Mouse (Mus musculus) cerebellum, postnatal 10 days (tissue): ENCODE results near the gene Cep170.
A peak's percentile ranks its signal among the peaks of the same experiment; 100 is the strongest.

ENCODE experiments used
- DNase-seq, 2 experiments: peaks; one replicate each; pipeline ENCODE4 v3.0.0; 2021; ENCODE audit warnings: mixed read lengths in 2 of 2

The Cep170 gene

DNA sequence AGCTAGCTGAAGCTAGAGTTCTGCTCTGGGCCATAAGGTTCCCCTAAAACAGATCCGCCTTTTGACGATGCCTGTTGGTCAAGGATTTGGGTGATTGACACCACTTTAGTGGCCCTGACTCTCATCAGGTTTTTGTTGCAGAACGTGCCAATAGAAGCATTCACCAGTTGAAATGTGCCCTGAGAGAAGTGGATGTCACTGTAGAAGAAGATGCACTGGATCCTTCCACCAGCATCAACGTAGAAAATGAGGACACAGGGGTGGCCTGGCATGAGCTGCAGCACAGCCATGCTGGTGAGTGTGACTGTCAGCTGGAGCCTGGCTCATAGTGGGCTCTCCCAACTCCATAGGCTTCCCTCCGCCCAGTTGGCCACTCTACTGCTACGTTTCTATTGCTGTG is 10.7 kb upstream of the Cep170 start:
- DNase-seq, result no peak

DNA sequence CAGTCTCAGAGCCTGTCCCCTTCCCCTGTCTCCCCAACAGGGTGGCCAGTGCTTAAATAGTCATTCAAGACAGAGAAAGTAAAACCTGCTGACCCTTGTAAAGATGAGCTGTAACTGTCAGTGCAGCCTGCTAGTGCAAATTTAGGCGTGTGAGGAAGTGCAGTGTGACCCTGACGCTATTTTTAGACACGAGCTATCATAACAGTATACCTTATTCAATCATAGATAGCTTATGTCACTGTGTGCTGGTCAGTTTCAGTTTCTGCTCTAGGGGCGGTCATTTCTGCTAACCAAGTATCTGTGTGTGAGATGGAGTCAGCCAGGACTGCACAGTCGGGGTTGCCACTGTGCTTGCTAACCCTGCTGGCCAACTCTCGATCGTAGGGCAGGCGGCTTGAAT is 10.0 kb upstream of the Cep170 start:
- DNase-seq, result no peak

DNA sequence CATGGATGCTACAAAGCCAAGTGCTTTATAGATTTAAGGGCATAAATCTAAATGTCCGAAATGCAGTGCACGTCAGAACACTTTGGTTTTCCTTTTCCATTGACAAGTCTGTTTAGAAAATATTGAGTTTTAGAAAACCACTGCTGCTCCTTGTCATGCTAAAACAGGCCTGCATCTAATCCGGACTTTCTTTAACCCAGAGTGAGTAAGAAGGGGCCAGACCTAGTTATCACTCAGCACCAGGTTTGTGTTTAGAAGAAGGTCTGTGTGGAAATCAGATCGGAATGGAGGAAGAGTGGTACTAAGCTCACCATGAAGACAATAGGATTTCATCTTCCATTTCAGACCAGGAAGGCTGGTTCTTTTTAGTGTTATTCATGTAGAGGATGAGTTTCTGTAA is 9.1 kb upstream of the Cep170 start:
- no peak for DNase-seq

DNA sequence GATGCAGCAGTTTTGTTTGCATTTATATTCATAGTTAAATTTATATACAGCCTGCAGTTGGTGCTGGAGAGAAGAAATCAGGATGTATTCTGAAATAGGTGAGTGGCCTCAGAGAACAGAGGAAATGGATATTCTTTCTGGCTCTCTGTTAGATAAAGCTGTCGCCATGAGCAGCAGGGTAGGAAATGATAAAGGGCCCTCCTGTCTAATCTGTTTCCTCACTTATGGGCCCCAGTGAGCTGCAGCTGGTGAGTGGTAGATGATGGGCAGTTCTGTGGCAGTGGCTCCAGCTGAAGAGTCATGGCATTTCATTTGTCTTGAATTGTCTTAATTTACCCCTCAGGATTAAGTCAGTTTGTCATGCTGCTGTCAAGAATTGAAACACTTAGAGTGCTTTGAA is 8.1 kb upstream of the Cep170 start:
- no peak for DNase-seq

DNA sequence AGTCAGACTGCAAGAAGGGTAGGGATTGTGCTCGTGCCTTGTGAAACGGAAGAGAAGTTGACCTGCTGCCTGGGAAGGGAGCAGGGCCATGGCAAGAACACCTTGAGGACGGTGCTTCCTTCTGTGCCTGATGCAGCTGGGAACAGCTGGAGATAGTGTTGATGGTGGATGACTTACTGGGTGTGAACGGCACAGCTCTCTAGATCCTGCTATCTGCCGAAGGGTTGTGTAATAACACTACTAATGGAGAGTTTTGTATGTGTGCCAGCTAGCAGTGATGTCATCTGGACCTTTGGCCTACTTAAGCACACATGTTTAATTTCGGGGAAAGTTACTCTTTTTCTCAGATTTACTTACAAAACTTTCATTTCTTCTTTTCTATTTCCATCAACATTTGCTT is 4.9 kb upstream of the Cep170 start:
- no peak for DNase-seq

DNA sequence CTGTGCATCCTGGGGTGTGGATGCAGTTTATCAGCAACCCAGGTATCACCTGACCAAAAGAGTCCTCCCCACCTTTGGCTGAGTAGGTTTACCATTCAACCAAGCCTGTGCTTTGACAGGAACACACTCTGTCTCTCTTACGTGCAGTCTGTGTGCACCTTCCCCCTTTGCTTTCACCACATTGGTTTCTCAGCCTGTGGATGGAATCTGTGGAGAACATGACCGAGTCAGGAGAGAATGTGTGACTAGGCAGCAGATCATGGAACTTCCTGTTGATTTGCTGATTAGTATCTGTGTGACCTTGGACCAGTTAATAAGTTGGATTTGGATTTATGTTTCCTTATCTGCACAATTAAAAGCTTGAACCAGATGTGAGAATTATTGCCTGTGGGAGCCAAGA is 4.3 kb upstream of the Cep170 start:
- no peak for DNase-seq

DNA sequence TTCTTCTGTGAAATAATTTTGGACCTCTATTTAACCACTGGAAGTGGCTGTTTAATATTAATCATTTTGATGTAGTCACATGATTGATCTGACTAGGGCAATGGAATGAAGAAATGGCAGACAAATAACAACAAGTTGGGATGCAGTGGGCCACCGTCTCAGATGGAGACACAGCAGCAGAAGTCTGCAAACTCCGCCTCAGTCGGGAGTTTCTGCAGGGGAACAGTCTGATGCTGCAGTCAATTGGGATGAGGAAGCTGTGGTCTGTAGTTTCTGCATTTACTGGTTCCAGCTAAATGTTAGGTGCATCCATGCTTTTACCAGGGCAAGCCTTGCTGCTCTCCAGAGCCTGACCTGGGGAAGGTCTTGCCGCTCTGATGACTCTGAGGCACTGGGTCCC is 2.9 kb upstream of the Cep170 start:
- no peak for DNase-seq

DNA sequence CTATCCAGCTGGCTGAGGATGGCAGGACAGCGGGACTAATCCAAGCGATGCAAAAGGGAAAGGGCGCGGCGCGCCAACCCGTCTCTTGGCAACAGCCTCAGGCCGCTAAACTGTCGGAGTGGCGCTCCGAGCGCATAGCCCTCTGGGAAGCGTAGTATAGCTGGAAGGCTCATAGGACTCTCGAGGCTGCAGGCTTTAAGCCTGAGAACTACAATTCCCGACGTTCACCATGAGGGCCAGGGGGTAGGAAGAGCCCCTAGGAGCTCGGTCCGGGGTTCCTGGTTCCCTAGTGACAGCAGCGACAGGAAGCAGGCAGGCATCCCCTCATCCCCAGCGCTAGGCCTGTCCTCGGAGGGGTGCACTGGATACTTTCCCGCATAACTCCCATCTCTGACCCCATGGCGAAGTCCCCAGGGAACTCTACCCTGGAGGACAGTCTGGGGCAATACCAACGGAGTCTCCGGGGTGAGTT is 760 bp upstream of the Cep170 start, which contains the start of gene Sdccag8:
TSS of gene Sdccag8 (plus strand) at position 70 of the 472 bp plus-strand sequence.
- DNase-seq, result peak; percentile 93 to 96

DNA sequence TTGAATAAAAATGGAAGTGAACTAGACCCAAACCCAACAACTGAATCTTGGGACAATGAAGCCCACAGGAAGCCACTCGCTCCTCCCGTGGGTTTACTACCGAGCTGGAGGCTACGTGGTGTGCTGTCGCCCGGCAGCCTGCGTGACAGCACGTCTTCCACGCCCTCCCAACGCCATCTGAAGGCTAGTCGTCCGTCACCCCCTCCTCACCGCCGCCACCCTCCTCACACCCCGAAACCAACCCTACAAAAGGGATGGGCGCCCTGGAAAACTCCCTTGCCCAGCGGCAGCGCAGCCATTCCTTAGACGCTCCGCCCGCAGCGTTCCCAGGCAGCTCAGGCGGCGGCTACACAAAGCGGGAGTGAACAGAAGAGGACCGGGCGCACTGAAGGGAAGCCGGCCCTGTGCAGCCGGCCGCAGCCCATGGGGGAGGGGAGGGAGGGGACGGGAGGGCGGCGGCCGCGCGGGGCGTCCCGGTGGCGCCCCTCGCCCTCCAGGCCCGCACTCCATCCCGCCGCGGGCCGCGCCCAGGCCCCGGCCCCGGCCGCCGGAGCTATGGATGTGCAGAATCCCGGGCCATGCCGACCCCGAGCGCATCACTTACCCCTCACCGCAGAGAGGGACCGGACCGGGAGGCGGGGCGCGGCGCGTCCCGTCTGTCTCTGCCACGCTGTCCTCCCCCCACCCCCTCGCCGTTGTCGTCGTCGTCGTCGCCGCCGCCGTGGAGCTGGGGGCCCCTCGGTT is 403 bp downstream of the Cep170 start:
- DNase-seq, result peak; percentile 84 to 85

DNA sequence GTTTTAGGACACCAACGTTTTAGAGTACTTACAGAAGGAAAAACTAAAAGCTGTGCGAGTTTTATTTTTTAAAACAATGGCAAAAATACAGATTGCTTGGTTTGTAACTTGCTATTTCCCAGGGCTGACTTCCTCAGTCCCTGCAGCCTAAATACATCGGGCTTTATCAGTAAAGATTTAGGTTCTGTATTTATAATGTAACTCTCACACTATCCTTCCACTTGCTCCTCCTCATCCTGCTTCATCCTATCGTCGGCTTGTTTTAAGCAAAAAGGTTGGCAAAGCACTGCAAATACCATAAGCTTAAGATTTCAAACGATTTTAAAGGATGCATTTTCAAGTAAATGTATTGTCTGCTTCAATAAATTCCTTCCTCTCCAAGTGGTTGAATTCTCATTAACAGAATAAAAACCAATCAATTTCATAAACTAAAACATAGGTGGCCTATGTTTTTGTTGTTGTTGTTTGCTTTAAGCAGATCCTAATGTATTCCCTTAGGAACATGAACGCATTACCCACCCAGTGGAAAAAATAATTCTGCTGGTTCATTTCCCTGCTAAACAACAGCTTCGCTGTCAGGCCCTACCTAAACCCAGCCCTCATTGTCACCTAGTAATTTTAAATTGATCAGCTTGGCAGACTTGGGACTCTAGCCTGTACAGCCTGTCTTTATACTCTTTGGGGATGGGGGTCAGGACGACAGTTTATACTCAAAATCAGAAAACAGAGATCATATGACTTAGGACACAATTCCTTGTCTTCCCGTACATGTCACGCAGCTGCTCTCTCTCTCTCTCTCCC is 1.2 kb downstream of the Cep170 start:
- no peak for DNase-seq

DNA sequence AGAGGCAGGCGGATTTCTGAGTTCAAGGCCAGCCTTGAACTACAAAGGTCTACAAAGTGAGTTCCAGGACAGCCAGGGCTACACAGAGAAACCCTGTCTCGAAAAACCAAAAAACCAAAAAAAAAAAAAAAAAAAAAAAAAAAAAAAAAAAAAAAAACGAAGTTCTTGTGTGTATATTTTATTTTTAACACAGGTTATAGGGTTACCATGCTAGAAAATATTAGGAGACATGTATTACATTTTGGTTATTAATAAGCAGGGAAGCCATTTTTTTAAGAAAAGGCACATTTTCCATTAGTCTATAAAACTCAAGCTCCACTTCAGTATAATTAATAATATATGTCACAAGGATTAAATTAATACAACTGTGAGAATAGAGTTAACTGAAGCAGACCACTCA is 2.0 kb downstream of the Cep170 start:
- no peak for DNase-seq

DNA sequence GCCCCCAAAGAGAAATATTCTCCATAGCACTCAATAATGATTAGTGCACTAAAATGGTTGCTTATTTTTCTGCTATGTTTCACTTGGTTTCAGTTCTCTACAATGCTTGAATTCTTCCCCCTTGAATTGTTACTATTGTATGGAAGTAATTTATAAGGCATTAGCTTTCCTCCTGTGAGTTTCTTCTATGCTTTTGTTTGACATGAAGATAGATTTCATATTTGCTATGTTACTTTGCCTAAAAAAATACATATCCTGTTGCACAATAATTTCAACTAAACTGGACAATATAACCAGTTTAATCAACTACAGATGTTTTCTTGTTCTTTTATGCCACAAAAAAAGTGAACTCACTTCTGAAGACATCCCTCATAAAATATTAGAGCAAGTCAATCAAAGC is 3.7 kb downstream of the Cep170 start:
- DNase-seq, result no peak

DNA sequence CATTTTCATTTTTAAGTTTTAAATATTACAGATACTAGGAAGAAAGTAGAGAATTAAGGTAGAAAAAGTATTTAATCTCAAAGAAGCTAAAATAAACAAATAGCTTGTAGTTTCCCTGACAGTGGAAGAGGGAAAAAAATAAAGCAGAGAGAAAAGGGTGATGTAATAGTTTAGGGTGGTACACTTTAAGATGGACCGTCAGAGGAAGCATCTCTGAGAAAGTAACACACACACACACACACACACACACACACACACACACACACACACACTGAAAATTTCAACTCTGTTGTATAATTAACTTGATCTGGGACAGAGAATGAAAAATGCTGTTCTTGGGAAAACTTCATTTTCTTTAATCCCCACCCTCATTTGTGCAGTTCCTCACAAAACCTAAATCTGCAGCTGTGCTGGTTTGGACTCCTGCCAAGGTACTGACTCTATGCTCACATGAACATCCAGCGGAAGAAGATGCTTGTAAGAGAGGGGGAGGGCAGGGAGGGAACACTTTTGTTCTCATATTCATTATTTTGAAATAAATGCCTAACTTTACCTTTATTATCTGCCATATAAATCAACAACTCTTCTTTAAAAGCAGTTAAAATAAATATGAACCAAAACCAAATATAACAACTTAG is 13.0 kb downstream of the Cep170 start:
- DNase-seq, result peak; percentile 47 to 53

DNA sequence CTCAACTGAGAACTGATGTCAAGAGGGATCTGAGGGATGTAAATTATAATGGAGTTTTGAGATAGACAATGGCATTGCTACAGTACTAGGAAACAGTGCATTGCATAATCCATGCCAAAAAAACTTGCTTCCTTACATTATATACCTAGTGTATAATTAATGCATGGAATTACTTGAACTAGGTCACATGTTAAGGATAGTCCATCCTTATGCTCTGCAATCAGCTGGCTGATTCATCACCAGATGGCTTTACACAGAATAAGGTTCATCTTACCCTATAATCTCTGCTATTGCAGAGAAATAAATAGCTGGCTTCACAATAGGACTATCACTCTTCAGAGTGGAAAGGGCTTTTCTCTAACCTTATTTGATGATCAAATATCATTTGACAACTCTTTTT is 15.2 kb downstream of the Cep170 start:
- DNase-seq, result no peak

DNA sequence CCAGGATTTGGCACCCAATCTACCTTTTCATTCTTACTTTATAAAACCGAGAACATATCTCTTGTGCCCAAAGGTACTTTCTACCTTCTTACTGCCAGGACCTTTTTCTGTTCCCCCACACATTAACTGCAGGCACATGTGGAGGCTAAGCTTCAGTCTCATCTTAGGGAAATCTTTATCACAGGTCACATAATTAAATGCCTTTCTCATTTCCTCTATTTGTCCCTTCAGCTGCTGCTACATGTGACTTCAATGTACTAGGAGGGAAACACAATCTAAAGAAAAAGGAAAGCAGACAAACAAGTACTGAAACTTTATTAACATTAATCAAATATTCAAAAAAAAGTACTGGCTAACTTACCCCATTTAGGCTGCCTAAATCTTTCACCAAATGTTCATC is 21.7 kb downstream of the Cep170 start:
- DNase-seq, result no peak

DNA sequence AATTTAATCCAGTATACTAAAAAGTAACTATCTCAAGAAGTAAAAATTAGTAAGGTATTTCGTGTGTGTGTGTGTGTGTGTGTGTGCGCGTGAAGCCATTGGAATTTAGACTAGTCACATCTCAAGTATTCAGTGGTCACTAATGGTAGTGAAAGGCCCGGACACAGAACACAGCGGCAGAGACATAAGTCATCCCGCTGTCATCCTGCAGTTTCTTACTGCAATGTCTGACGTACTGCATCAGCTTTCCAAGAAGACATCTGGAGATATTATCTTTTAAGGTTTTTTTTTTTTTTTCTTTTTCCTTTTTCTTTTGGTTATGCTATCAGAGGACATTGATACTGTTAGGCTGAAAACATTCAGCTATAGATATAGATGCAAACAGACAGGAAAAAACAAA is 24.5 kb downstream of the Cep170 start:
- no peak for DNase-seq

DNA sequence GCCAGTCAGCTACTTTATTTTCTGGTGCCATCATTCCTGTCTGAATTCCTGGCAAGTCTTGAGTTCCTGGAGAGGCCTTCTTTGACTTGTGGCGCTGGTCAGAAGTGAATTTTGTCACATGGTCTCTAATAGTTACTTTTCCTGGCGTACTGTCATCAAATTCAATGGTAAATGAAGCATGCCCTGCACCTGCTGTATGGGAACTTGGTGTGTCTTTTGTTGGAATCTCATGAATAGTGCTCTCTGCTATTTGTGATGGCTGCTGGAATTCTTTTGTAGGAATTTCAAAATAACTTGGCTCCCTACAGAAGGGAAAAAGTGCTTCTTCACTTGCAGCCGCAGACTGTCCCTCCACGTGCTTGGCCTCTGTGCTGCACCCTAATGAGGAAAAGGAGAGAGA is 39.3 kb downstream of the Cep170 start:
- no peak for DNase-seq

DNA sequence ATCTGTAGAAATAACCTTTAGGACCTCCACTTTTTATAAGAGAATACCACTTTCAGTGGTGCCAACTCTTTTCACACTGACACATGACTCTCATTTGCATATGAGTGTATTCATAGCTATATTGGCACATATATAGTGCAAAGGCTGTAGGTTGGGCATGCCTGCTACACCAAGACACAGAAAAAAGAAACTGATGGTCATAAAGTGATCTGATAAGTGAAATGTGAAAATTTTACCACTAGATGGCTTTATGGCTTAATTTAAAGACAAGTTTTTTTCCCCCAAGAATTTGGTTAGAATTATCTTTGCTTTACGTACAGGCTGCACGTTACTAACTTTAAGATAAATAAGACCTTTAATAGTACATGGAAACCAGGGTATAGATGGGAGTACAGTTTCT is 51.6 kb downstream of the Cep170 start:
- no peak for DNase-seq

DNA sequence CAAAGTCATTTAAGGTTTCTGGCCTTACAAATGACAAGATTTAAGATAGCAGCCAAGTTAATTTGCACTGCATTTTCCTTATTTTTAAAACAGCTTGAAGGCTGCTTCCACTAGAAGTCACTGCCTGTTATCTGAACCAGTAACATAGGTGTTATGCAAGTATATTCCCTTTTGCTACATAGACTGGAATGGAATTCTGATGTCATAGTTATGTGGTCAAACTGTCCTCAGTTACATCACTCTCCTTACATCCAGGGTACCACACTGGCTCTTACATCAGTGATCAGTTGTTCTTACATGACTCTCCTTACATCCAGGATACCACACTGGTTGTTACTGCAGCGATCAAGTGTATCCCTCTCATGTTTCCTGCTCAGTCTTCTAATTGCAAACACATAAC is 53.2 kb downstream of the Cep170 start:
- DNase-seq, result no peak

DNA sequence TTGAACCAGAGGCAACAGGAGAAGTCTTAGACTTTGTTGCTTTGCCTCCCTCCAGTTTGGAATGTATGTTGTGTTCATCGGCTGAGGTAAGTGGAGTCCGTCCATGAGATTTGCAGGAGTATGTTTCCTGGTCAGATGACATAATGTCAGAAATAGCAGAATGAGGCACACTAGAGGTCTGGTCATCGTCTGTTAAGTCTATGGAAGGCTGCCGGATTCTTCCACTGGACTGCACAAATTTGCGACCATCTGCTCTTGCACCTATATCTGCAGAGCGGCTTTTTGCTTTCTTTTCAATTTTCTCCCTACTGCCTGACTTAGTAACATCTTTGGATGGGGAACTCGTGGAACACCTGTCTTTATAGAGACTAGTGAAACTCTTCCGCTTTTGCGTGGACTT is 58.3 kb downstream of the Cep170 start:
- peak; percentile 89 to 90 for DNase-seq

DNA sequence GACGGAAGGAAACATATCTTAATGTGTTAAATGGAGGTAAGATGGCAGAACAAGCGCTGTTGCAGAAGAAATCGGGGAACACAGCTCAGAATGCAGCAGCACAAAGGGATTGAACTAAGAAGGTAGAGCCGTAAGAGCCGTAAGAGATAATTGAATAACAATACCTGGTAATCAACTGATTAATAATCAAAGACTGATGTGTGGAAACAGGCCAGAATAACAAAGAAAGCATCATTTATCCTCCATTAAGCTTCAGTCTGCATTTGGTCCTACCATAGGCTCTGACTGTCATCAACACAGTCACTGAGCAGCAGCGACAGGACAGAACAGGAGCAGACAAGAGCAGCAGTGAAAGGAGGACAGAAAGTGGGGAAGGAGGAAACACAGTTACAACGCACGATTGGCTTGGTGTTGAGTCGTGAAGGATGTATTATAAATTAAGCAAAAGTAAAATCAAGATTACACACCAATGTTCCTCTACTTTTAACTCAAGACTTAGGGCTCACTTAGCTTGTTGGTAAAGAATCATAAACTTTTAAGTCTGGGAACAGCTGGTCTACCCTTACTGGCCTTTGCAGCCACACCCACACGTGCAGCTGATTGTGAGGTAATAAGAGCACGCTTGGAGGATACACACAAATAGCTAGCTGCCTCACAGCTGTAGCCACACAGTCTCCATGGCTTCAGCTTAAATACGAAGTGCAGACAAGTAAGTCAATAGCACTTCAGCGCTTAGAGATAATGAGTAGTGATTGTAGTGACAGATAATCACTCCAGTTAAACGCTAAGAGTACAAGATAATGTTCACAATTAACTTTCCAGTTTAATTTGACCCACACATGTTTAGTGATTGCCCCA is 59.8 kb downstream of the Cep170 start:
- no peak for DNase-seq

DNA sequence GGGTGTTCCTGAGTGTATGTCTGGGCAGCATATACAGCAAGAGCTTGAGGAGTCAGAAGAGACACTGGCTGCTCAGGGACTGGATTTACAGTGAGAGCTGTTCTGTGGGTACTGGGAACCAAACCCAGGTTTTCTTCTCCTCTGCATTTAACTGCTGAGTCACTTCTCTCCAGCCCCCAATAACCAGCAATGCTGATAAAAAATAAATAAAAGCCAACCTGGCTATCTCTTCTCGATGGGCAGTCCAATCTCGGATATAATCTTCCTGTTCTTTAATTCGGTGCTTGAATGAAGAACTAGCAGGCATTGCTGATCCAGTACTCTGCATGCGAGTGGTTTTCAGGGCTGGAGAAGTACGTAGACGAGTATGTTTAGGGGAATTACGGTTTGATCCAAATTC is 64.2 kb downstream of the Cep170 start:
- no peak for DNase-seq

DNA sequence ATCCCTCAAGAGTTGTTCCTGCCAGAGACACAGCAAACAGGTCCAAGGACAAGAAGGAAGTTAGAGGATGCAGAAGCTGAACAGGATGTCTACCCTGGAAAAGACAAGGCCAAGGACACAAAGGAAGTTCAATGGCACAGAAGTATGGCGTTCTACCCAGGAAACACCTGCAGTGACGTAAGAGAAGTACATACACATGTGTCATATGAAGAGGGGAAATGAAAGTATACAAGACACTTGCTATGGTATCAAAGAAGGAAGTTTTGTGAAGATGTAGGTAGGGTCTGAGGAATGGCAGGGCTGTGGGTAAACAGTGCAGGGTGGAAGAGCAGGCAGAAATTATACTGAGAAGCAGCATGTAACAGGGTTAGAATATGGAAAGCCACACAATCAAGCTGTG is 81.0 kb downstream of the Cep170 start:
- no peak for DNase-seq
